Mouse (Mus musculus) heart, embryonic 10.5 days (tissue): ENCODE results near the gene Mettl14. TPM values are rescaled to one million over a fixed set of nuclear protein-coding genes. Genes with fewer than 3 reads are reported as not detected.

Experiments used
- DNase-seq: peaks from one replicate; pipeline ENCODE4 v3.0.0-alpha.2; 2017; ENCODE audit warnings: low spot score
- H3K27ac ChIP-seq: fragments of 300-500 bp; sonication (generic); 2 replicates; pipeline ENCODE4 v1.5.1; 2016; ENCODE audit warnings: mild to moderate bottlenecking
- H3K27me3 ChIP-seq: fragments of 300-500 bp; sonication (generic); 2 replicates; pipeline ENCODE4 v1.6.1; 2016; ENCODE audit warnings: mild to moderate bottlenecking; ENCODE audit not compliant: poor library complexity, insufficient read depth, severe bottlenecking
- H3K36me3 ChIP-seq: fragments of 300-500 bp; sonication (generic); 2 replicates; pipeline ENCODE4 v1.6.1; 2016; ENCODE audit warnings: mild to moderate bottlenecking, moderate library complexity
- H3K4me1 ChIP-seq: fragments of 300-500 bp; sonication (generic); 2 replicates; pipeline ENCODE4 v1.6.1; 2016; ENCODE audit warnings: mild to moderate bottlenecking
- H3K4me3 ChIP-seq: fragments of 300-500 bp; sonication (generic); 2 replicates; pipeline ENCODE4 v1.5.1; 2016; ENCODE audit warnings: mild to moderate bottlenecking, moderate library complexity
- H3K9me3 ChIP-seq: fragments of 300-500 bp; sonication (generic); 2 replicates; pipeline ENCODE4 v1.6.1; 2016; ENCODE audit warnings: mild to moderate bottlenecking, moderate library complexity
- WGBS: fragments of 180-500 bp; shearing (Covaris S2); methylation state at CpG from one replicate; pipeline ENCODE4 v1.1.7; 2016; 5-methylcytosine and 5-hydroxymethylcytosine counted together
- polyA plus RNA-seq: library from polyadenylated mRNA; unstranded; fragments of >200 nt; fragmentation: Nextera tagmentation; extraction: Ambion mirVana; gene quantifications from 2 replicates; pipeline ENCODE4 v1.2.1, GENCODE M21; 2016

Gene Mettl14
- polyA plus RNA-seq, 1 experiment from 2014 or later = 23.5 TPM

DNA sequence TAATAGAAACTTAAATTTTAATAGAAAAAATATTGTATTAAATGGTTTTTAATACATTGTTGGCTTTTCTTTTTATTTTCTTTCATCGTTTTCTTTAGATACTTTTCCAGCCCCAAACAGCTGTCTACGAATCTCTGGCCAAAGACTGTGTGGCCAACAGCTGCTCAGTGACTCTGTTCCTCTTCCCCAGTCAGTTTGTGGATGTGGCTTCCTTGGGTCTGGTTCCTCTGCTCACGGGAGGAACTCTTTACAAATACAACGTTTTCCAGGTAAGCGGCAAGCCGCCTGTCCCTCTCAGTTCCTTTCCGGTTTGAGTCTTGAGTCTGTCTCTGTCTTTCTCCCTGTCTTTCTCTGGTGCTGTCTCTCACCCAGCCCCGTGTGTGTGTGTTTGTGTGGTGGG lies 35.3 kb downstream of the Mettl14 start:
- WGBS = 86% methylated on average over 8 of the region's 8 CpGs
- no peaks in the 10 kb centered on the region for H3K9me3 ChIP-seq
- no peak for DNase-seq
- H3K4me3 ChIP-seq = no peak overlapping the region
- peak overlapping the region; percentile 36; the same call in 1 of the 2 replicates for H3K27ac ChIP-seq
- peaks cover 25% of the 10 kb centered on the region for H3K4me1 ChIP-seq
- H3K27me3 ChIP-seq = no peaks in the 10 kb centered on the region
- peaks cover 51% of the 10 kb centered on the region for H3K36me3 ChIP-seq

DNA sequence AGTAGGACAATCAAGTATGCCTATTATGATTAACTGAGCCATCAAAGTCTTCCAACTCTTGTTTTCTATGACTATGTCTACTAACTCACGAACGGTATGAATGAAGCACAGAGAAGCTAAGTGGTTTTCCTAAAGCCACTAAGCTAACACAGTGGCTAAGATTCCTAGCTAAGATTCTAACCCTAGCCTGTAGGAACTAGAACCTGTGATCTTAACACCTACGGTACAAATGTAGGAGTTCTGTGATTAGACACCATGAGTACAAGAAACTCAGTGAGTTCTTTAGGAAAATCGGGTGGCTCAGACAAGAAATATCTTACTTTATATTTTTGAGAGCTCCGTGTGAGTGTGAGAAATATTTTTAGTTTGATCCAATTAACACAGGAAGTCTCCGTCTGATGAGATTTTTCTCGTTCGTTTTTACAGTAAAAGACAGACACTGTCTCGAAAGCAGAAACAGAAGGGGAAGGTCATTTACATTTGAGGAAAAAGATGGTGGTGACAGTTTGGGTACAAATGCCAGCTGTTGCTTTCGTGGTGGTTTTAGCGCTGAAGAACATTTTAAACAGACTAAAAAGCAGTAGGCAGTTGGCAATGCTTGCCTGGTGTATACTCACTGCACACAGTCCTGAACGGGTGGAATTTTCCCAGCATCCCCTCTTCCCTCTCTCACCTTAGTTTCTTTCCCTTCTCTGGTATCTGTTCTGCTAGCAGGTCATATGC lies 37.7 kb downstream of the Mettl14 start:
- no peak for DNase-seq

GRCm38 (mm10) chr3:123343690-123344089 lies 42.2 kb downstream of the Mettl14 start:
- no peak overlapping the region for H3K27ac ChIP-seq

More for the DNA sequence above, 37.7 kb downstream of the Mettl14 start:
- H3K27ac ChIP-seq = no peak overlapping the region
- H3K4me3 ChIP-seq = no peak overlapping the region
- no peaks in the 10 kb centered on the region for H3K9me3 ChIP-seq
- peaks cover 56% of the 10 kb centered on the region for H3K36me3 ChIP-seq
- H3K27me3 ChIP-seq = no peaks in the 10 kb centered on the region
- WGBS = 86% methylated on average over 12 of the region's 12 CpGs
- H3K4me1 ChIP-seq = 0 out of 2 replicates have a peak, but pooled peaks cover 11% of the 10 kb centered on the region

DNA sequence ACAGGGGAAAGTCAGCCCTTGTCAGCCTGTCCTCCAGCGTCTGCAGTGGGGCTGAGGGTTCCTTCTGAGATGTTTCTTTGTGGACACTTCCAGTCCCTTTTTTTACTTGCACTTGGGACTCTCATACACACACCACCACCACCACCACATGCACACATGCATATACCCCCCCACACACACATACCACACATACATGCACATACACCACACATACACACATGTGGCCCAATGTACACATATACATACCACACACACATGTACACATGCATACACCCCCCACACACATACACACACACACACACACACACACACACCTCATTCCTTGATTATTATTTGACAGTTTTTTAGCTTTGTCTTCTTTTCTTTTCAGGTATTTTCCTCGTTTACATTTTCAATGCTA lies 44.9 kb downstream of the Mettl14 start:
- WGBS = 77% methylated on average over 2 of the region's 2 CpGs
- H3K4me1 ChIP-seq = no peaks in the 10 kb centered on the region
- no peaks in the 10 kb centered on the region for H3K9me3 ChIP-seq
- no peak overlapping the region for H3K27ac ChIP-seq
- H3K27me3 ChIP-seq = no peaks in the 10 kb centered on the region
- DNase-seq = no peak
- H3K4me3 ChIP-seq = no peak overlapping the region
- H3K36me3 ChIP-seq = peaks cover 51% of the 10 kb centered on the region

More at GRCm38 (mm10) chr3:123343690-123344089, 42.2 kb downstream of the Mettl14 start:
- no peak for DNase-seq
- Histone ChIP-seq H3K36me3 (peaks cover 51% of the 10 kb centered on the region), H3K4me3 (no peak overlapping the region), H3K9me3 (no peaks in the 10 kb centered on the region), H3K27me3 (no peaks in the 10 kb centered on the region), H3K4me1 (no peaks in the 10 kb centered on the region)
- 69% methylated on average over 6 of the region's 6 CpGs for WGBS

- no peak for DNase-seq
- peaks cover 29% of the 10 kb centered on the region for H3K36me3 ChIP-seq
- H3K27me3 ChIP-seq = no peaks in the 10 kb centered on the region
- H3K9me3 ChIP-seq = no peaks in the 10 kb centered on the region
- WGBS = 58% methylated on average over 12 of the region's 12 CpGs
- no peak overlapping the region for H3K4me3 ChIP-seq
- no peak overlapping the region for H3K27ac ChIP-seq
- H3K4me1 ChIP-seq = peaks cover 12% of the 10 kb centered on the region
Observed at GRCm38 (mm10) chr3:123338666-123339195, 47.2 kb downstream of the Mettl14 start.

- DNase-seq = no peak
- 79% methylated on average over 6 of the region's 6 CpGs for WGBS
- Histone ChIP-seq H3K4me1 (peaks cover 19% of the 10 kb centered on the region), H3K4me3 (no peak overlapping the region), H3K9me3 (no peaks in the 10 kb centered on the region), H3K27me3 (no peaks in the 10 kb centered on the region), H3K27ac (no peak overlapping the region), H3K36me3 (peaks cover 24% of the 10 kb centered on the region)
Observed at GRCm38 (mm10) chr3:123337853-123338252, 48.1 kb downstream of the Mettl14 start.

- 78% methylated on average over 5 of the region's 5 CpGs for WGBS
- Histone ChIP-seq H3K9me3 (no peaks in the 10 kb centered on the region), H3K4me3 (no peak overlapping the region), H3K4me1 (peaks cover 27% of the 10 kb centered on the region), H3K27ac (no peak overlapping the region), H3K36me3 (peaks cover 23% of the 10 kb centered on the region), H3K27me3 (no peaks in the 10 kb centered on the region)
- no peak for DNase-seq
Observed at GRCm38 (mm10) chr3:123336951-123337350, 49.0 kb downstream of the Mettl14 start.

DNA sequence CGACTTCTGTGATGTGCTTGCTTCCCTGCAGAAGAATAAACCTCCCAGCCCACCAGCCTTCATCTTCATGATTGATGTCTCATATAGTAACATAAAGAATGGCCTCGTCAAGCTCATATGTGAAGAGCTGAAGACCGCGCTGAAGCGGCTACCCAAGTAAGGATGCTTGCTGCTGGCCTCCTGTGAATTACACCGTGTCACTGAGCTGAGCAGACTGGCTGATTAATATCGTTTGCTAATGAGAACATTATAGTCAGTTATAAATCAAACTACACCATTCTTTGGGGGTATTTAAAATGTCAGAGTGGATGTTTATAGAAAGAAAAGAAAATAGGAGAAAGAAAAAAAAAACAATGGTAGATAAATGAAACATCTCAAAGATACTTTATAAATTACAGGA lies 49.5 kb downstream of the Mettl14 start:
- Histone ChIP-seq H3K4me1 (peaks cover 27% of the 10 kb centered on the region), H3K27me3 (no peaks in the 10 kb centered on the region), H3K36me3 (peaks cover 23% of the 10 kb centered on the region), H3K27ac (no peak overlapping the region), H3K9me3 (no peaks in the 10 kb centered on the region), H3K4me3 (no peak overlapping the region)
- no peak for DNase-seq
- 87% methylated on average over 7 of the region's 7 CpGs for WGBS

DNA sequence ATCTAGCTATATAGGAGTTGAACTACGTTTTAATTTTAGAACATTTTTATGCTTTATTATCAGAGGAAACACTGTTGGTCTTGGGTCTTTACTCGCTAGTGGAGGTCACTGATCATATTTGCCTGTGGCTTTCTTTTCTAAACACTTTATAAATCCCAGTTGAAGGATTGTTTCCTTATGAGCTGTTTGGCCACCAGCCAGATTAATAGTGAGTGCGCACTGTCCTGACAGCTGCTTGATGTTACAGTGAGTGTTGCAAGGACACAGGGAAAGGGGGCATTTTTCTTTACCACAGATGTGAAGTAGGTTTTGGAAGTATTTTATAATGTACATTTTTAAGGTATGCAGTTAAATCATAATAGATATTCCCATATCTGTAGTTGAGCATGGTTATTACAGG lies 50.4 kb downstream of the Mettl14 start:
- H3K36me3 ChIP-seq = peaks cover 23% of the 10 kb centered on the region
- no peak overlapping the region for H3K27ac ChIP-seq
- H3K4me3 ChIP-seq = no peak overlapping the region
- DNase-seq = no peak
- H3K9me3 ChIP-seq = no peaks in the 10 kb centered on the region
- H3K27me3 ChIP-seq = no peaks in the 10 kb centered on the region
- H3K4me1 ChIP-seq = peaks cover 27% of the 10 kb centered on the region
- 69% methylated on average over 3 of the region's 3 CpGs for WGBS

- Histone ChIP-seq H3K4me3 (no peak overlapping the region), H3K27me3 (no peaks in the 10 kb centered on the region), H3K27ac (peak overlapping the region; percentile 52; the same call in 1 of the 2 replicates), H3K9me3 (no peaks in the 10 kb centered on the region), H3K36me3 (peaks cover 20% of the 10 kb centered on the region), H3K4me1 (peaks cover 30% of the 10 kb centered on the region)
- no peak for DNase-seq
- WGBS = 72% methylated on average over 7 of the region's 7 CpGs
Observed at GRCm38 (mm10) chr3:123334947-123335346, 51.0 kb downstream of the Mettl14 start.

DNA sequence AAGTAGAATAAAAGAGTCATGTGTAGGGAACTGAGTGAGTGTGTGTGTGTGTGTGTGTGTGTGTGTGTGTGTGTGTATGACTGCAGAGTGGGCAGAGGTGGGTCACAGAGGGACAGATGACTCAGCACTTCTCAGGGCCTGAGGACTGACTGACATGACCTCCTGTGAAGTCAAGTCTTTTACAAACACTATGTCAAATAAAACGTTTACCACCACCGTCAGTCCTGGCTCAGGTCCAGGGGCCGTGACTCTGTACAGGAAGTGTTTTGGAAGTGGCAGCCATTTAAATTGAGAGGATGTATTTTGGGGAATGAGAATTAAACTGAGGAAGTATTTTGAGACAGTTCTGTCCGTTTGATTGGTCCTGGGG lies 52.9 kb downstream of the Mettl14 start:
- Histone ChIP-seq H3K27ac (peak overlapping the region; percentile 62), H3K4me1 (peaks cover 34% of the 10 kb centered on the region)

GRCm38 (mm10) chr3:123332330-123333054 lies 53.4 kb downstream of the Mettl14 start:
- H3K4me3 ChIP-seq = no peak overlapping the region
- no peaks in the 10 kb centered on the region for H3K27me3 ChIP-seq
- DNase-seq = no peak
- WGBS = 84% methylated on average over 2 of the region's 2 CpGs
- no peaks in the 10 kb centered on the region for H3K9me3 ChIP-seq
- H3K27ac ChIP-seq = peak overlapping the region; percentile 62
- peaks cover 34% of the 10 kb centered on the region for H3K4me1 ChIP-seq
- H3K36me3 ChIP-seq = peaks cover 26% of the 10 kb centered on the region

More for the DNA sequence above, 52.9 kb downstream of the Mettl14 start:
- peaks cover 21% of the 10 kb centered on the region for H3K36me3 ChIP-seq
- no peak overlapping the region for H3K4me3 ChIP-seq
- no peak for DNase-seq
- no peaks in the 10 kb centered on the region for H3K27me3 ChIP-seq
- no peaks in the 10 kb centered on the region for H3K9me3 ChIP-seq
- 30% methylated on average over 4 of the region's 4 CpGs for WGBS

GRCm38 (mm10) chr3:123330221-123330620 lies 55.7 kb downstream of the Mettl14 start:
- H3K36me3 ChIP-seq = peaks cover 22% of the 10 kb centered on the region
- no peak overlapping the region for H3K4me3 ChIP-seq
- no peak overlapping the region for H3K27ac ChIP-seq
- H3K27me3 ChIP-seq = no peaks in the 10 kb centered on the region
- no peak for DNase-seq
- peaks cover 41% of the 10 kb centered on the region for H3K4me1 ChIP-seq
- no peaks in the 10 kb centered on the region for H3K9me3 ChIP-seq
- 69% methylated on average over 4 of the region's 4 CpGs for WGBS
